Mouse (Mus musculus) cerebellum, adult 9-11 months (tissue): ENCODE results near the gene A130010J15Rik.

Experiments
- DNase-seq: peaks from one replicate; pipeline ENCODE4 v3.0.0; 2022

A130010J15Rik gene

DNA sequence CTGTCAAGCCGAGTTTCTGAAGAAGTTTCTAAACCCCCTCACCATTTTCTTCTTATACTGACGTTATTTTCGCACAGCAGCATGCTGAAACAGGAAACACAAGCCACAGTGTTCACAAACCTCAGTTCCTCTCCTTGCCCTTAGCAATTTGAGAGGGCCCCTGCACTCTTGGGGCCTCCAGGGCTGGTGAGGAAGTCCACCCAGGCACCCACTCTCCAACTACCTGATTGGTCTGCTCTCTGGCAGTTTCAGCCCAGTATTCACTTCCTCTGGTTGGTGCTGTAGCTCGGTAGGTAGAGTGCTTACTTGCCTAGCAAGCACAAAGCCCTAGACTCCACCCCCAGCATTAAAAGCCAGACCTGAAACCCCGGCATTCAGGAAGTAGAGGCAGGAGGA lies 33.5 kb downstream of the A130010J15Rik start, which contains the start of gene Traf3ip3:
Traf3ip3 (minus strand) TSS at position 321 of the 396 bp plus-strand sequence.
- no peak for DNase-seq

DNA sequence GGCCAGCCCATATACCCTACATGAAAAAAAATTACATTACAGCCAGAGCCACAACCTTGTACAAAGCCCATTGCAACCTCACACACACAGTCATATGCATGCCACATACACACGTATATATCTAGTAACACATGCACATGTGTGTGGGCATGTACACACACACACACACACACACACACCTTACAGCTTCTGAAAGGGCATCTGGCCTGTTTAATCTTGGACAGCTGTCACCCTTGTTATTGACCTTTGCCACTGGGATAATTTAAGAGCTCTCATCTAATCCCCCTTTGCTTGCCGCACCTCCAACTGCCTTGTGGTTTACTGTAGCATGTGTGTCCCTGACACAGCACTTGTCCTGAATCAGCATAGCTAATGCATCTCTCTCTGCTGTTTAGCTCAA lies 36.0 kb downstream of the A130010J15Rik start:
- no peak for DNase-seq

DNA sequence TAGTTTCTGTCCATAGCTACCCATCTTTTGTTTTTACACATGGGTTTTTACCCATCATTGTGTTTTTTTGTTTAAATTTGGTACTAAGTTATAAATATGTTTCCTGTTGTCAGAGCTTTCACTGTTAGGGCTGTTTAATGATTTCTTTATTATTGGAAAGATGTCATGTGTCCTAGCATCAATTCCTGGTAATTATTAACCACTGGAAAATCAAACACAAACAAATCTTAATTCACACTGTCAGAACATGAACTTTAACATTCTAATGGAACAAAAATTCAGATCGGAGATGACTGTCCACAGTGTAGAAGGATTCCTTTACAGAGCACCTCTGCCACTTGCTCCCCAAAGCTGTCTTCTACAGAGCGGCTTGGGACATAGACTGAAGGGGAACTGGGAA lies 37.6 kb downstream of the A130010J15Rik start:
- no peak for DNase-seq

DNA sequence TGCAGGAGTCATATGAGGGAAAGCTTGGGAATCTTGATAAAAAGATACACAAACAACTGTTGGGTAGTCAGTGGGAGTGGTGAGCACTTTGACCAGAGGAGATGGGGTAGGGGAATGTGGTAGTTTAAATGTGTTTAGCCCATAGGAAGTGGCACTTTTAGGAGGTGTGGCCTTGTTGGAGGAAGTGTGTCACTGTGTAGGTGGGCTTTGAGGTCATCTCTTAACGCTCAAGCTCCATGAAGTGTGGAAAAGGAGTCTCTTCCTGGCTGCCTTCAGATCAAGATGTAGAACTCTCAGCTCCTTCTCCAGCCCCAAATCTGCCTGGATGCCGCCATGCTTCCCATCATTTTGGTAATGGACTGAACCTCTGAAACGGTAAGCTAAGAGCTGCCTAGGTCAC lies 39.7 kb downstream of the A130010J15Rik start, which contains the start of gene Lamb3:
Lamb3 (plus strand) TSS at position 197 of the 400 bp plus-strand sequence.
- DNase-seq: no peak

DNA sequence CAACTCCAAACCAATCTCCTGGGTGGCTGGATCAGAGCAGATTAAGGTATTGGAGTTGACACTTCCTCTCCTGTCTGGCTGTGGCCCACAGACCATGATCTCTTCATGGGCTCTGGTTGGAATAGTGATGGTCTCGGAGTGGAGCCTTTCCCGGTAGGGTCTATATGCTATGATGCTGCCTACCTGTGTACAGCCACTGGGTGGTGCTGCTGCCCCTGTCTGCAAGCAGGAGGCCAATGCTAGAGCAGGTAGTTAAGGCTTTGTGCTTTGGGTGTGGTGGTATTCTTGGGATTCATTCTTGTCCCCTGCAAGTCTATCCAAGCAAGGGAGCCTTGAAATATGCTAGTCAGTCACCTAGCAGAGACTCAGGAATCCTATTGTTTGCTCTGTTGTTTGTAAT lies 40.3 kb downstream of the A130010J15Rik start:
- peak; percentile 26 for DNase-seq

DNA sequence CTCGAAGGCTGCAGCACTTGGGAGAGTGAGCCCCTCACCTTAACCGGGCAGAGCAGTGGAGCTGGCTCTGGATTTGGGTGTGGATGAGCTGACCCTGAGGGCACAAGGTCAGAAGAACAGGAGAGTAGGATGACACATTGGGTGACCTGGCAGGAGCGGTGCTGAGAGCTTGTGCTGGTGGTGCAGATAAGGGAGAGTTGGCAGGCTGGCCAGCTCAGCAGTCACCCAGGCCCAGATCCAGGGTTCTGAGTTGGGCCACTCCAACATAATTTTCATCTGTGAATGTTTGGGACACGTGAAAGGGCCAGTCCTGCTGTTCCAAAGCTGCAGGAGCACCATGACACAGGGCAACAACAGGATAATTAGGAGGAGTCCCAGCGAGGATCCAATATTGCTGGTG lies 43.5 kb downstream of the A130010J15Rik start:
- DNase-seq: no peak

DNA sequence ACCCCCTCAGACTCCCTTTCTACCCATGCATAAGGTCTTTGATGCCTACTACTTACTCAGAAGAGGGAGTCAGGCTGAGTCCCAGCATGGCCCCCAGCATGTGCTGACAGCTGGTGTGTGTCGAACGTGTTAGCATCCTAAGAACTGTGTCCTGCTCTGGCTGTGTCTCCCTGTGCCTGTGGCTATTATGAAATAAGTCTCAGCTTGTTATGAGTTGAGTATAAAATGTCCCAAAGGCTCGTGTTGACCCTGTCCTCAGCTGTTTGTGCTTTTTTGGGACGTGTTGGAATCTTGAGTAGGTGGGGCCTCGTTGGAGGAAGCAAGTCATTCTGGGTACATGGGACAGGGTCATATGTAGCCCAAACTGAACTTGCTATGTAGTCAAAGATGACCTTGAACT lies 46.2 kb downstream of the A130010J15Rik start:
- no peak for DNase-seq

DNA sequence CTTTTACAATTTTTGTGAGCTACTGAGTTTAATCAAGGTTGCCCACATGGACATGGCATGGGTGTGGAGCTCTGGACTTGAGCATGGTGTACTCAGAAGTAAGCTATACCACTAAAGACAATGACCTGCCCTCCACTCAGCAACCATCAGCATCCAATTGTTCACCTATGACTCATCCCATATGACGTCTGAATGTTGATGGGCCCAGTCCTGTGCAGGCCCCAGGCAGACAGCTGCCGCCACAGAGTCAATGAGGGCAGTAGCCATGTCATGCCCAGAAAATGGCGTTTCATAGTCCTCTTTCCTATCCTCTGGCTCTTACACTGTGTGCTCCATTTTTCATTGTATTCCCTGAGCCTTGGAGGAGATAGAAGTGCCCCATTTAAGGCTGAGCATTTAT lies 48.2 kb downstream of the A130010J15Rik start:
- no peak for DNase-seq

DNA sequence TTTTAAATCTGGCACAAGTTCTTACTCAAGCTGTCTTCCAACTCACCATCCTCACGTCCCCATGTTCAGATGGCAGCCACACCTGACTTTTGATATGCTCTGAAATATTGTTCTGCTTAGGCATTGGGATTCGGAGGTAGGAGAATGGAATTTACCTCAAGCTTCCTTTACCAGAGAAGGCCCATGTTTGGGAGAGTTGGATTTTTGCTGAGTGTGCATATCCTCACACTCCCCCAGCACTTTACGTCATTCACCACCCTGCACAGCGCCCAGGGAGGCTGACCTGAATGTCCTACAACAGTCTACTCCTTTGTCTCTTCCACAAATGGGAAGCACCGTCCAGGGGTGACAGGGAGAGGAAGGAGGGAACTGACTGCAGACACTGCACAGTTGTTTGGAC lies 52.6 kb downstream of the A130010J15Rik start:
- DNase-seq: no peak

DNA sequence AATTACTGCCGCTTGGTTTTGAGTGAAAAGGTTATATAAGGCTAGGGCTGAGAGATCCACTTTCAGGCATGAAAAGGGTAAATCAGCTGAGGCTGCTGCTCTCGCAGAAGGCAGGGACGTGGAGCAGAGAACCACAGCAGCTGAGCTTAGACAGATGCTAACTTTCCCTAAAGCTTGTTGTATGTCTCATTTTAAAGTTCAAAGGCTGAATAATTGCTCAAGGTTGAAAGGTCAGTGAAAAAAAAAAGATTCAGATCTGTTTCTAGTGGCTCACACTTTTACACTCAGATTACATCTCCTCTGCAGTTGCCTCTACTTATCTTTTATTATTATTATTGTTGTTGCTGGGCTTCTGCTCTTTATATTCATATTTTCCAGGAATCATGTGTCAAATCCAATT lies 57.7 kb downstream of the A130010J15Rik start:
- no peak for DNase-seq

DNA sequence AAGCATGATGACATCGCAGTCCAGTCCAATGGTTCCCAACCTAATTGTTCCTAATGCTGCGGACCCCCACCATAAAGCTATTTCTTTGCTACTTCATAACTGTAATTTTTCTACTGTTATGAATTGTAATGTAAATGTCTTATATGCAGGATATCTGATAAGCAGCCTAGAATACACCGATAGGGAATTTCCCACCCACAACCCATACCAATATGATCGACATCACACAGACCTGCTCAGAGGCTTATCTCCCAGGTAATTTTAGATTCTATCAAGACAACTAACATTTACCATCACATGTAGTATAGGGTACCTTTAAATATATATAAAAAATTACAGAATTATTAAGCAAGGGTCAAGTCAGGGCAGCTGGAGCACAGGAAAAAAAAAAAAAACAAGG lies 58.3 kb downstream of the A130010J15Rik start:
- DNase-seq: no peak

DNA sequence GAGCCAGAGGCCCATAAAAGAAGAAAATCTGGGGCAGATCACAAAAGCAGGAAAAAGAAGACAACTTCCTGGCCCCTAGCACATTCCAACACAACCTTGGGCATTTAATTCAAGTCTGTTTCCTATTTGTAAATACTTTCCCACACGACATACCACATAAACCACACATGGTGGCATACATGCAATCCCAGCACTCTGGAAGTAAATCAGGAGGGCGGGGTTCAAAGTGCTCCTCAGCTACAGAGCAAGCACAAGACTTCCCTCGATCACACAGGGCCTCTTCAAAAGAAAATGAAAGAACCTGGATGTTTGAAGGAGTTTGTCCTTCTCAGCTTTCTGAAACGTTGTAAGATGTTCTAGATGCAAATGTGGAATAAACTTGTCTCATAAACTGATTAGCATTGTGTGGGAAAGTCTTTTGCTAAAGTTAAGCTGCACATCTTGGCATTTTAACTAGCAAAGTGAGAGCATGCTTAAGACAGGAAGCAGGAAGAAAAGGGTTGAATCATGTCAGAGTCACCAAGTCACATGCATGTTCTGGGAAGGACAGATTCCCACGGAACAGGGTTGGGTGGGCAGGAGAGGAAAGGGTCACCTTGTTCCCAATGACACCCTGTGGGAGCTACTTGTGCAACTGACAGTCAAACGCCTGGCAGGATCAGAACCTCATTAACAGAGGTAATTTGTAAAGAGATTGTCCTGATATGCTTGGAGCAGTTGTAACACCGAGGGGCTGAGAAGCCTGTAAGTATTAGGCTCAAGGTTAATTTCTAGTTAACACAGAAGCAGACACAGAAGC lies 59.1 kb downstream of the A130010J15Rik start:
- no peak for DNase-seq
